Mouse (Mus musculus) brain, embryonic 14.5 days (tissue): Measurements from ENCODE around the gene Nt5c2. TPM values are rescaled to one million over a fixed set of nuclear protein-coding genes. Genes with fewer than 3 reads are reported as not detected.
A peak's percentile ranks its signal among the peaks of the same experiment; 100 is the strongest.

Experiments used
- DNase-seq: peaks from one replicate; pipeline ENCODE4 v3.0.0-alpha.2; 2011; ENCODE audit warnings: low read depth
- CTCF ChIP-seq: fragments of 200-500 bp; IDR thresholded peaks from 2 replicates; pipeline ENCODE4 v1.5.1; 2012; ENCODE audit warnings: inconsistent platforms, mild to moderate bottlenecking, moderate library complexity, borderline replicate concordance; ENCODE audit not compliant: insufficient read depth, insufficient read length; ENCODE audit errors: extremely low read depth
- POLR2A ChIP-seq: fragments of 200-500 bp; IDR thresholded peaks from 2 replicates; pipeline ENCODE4 v1.6.1; 2012; ENCODE audit warnings: mild to moderate bottlenecking, inconsistent platforms, borderline replicate concordance; ENCODE audit not compliant: poor library complexity, insufficient read depth, insufficient read length, severe bottlenecking; ENCODE audit errors: extremely low read depth
- polyA plus RNA-seq: library from polyadenylated mRNA; depleted of rRNA; stranded (reverse); fragments of >200 nt; gene quantifications from 2 replicates; pipeline ENCODE4 v1.2.3, GENCODE M21; 2012

Gene Nt5c2
- polyA plus RNA-seq, 1 experiment, result 49.2 TPM

DNA sequence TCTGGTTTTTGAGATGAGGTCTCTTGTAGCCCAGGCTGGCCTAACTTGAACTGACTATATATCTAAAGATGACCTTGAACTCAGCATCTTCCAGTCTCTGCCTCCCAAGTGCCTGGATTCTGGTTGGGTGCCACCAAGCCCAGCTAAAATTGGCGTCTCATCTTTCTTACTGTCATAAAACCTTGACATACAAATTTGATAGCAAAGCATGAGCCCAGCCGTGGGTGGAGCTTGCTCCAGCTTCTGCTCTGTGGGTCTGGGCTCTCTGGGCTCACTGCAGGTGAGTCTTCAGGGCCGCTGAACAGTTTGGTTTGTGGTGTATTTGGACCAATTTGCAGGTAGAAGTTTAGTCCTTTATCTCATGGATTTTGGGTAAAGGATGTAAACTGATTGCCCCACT is 141.0 kb downstream of the Nt5c2 start:
- DNase-seq, result no peak
- no peak for TF ChIP-seq POLR2A
- no peak for TF ChIP-seq CTCF

DNA sequence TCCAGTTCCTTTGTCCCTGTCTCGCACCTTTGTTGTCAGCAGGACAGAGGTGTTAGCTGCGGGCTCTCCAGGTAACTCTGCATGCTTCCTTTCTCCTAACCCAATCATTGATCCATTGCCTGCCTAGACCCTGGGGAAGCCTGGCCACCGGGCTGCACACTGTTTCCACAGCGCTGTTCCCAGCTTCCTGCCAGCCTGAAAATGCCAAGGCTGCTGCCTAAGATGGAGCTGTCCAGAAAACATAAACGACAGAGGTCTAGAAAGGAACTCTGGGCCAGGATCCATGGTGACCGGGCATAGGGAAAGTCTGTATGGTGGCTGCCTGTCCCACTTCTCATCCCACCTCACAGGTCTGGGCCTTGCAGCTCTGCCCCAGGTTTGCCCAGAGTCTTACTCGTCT is 143.3 kb downstream of the Nt5c2 start:
- no peak for TF ChIP-seq POLR2A
- TF ChIP-seq CTCF, result no peak
- DNase-seq, result no peak

DNA sequence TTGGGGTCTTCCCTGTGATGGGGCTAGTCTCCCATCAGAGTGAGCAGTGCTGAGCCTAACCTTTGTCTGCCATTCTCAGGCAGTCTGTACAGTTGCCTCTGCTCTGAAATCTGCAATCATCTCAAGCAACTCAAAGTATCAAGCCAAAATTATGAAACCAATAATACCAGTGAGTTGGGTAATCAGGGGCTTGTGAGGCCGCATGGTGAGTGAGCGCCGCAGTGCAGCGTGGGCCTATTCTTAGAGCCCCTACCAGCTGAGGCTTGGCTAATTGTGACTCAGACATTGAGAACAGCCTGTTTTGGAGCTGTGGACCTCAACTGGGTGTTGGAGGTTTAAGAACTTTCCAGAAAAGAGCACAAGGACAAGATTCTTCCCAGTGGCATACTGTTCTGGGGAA is 143.9 kb downstream of the Nt5c2 start:
- TF ChIP-seq POLR2A, result no peak
- no peak for TF ChIP-seq CTCF

DNA sequence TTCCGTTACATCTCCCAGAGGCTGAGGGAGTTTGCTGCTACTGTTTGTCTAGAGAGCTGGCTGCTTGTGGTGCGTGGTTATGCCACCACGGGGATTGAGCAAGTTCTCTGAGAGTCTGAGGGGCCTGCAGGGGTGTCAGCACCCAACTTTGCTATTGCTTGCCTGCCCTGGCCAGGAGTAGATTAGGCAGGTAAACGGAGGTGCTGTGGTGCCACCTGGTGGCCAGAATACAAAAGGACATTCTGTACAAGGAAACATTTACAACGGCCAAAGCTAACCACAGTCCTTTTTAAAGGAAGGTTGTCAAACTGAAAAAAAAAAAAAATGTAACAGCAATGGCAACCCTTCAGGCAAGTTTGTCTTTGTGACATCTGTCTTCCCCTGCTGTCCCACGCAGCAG is 145.4 kb downstream of the Nt5c2 start:
- DNase-seq, result peak; percentile 87
- TF ChIP-seq POLR2A (no peak), CTCF (peak; percentile 83; the same call in 1 of the 2 replicates)

More for the DNA sequence above, 143.9 kb downstream of the Nt5c2 start:
- no peak for DNase-seq

DNA sequence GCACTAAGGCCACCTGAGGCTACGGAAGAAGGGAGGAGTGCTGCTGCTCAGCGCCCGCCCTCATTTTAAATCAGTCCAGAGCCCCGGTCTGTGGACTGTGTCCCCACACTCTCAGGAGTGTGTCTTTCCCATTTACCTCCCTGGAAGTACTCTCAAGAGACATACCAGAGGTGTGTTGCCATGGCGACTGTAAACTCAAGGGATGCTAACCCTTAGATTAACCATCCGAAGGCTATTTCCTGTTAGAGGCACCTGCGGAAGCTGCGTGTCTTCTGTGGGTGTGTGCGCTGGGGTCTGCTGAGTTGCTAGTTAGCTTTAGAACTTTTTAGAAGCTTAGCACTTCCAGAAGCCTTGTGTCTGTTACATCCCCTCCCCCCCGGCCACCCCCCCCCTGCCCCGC is 145.9 kb downstream of the Nt5c2 start:
- no peak for TF ChIP-seq POLR2A
- TF ChIP-seq CTCF, result no peak
- DNase-seq, result no peak

DNA sequence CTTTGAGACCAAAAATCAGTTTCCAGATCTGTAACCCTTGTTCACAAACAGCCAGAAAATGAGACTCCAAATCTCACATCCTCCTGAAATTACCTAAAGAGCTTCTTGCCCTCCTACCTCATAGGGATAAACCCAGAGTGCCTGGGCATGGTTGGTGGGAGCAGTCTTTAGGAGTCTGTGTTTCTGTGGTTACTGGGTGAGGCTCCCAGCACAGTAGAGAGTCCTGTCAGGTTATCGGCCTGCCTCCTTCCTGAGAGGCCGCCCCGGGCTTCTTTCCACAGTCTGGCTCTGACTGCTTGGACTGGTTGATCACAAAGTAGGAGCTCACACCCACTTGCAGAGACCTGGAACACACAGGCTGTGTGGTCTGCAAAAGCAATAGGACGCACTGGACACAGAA is 149.6 kb downstream of the Nt5c2 start:
- TF ChIP-seq CTCF, result no peak
- no peak for TF ChIP-seq POLR2A
- DNase-seq, result no peak

DNA sequence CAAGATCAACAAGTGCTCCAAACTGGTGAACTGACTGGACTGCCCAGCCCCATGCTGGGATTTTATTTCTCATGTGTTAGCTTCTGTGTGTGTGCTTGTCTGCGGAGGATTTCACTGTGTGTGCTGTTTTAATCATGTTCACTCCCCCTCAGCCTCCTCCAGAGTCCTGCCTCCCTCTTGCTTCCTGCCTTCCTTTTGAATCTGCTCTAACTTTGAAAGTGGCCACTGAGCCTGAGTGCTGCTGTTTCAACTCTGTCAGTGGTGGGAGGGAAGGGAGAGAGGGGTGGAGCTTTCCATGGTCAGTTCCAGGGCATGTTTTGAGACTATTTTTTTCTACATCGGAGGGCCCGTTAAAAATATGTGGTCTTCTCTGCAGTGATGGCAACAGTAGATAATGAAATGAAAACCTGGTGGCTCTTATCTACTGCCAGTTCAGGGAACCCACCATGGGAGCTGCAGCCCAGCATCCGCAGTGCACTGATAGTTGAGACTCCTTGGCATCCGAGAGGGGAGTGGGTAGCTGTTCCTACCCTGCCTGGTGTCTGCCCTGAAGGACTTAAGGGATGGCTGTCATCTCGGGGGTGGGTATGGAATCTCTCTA is 150.1 kb downstream of the Nt5c2 start:
- no peak for TF ChIP-seq CTCF
- TF ChIP-seq POLR2A, result no peak
- no peak for DNase-seq

DNA sequence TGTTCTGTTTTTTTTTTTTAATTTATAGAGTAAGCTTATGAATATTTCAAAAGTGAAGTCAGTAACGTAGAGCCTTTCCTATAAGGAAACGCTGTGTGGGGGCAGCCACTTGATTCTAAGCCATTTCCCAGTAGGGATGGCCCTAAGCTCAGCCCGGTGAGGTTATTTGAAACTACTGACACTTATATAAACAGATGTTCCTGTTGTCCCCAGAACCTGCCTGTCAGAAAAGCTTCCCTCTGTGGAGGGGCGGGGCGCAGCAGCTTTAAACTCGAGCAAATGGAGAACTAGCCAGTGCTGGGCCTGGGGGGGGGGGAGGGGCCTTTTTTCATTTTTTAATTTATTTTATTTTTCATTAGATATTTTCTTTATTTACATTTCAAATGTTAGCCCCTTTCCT is 150.9 kb downstream of the Nt5c2 start:
- TF ChIP-seq POLR2A (no peak), CTCF (no peak)
- no peak for DNase-seq

DNA sequence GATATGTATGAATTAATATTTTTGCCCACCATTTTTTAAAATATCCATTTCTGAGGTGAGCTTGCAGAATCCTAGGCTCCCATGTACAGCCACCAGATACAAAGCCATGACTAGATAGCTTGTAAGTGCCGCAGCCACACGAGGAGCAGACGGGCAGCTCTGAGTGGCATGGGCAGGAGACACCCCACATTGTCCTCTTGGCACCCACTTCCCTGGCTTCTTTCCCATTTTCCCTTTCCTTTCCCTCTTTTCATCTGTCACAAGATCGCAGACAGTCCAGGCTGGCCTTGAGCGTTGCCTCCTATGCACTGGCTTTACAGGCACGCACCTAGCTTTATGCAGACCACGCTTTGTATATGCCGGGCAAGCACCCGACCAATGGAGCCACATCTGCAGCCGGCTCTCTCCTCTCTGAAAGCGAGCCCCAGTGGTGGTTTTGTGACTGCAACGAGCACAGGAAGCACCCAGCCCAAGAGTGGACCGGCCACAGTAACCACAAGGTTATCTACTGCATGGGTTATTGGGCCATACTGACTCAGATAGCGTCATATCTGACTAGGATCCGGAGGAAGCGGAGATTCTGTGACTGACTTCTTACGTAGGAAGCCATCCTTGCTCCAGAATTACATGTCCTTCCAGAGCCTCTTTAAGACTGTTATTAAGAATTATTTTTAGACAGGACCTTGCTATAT is 151.6 kb downstream of the Nt5c2 start:
- TF ChIP-seq CTCF, result no peak
- TF ChIP-seq POLR2A, result no peak
- no peak for DNase-seq

DNA sequence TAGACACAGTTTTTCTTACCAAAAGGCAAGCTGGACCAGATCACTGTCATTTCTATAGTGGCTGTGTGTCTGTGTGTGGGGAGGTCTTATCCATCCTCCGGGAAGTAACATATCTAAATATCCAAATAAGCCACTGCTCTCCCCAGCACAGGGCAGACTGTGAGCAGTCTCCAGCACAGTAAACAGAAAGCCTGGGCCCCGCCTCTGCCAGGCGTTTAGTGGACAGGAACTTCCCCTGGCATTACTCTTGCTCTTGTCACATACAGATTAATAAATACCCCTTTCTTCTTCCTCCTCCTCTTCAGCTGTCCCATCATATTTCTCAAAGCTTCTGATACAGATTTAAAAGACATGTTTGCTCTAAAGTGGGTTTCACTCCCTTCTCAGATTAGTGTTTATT is 152.4 kb downstream of the Nt5c2 start:
- TF ChIP-seq CTCF, result no peak
- no peak for TF ChIP-seq POLR2A
- DNase-seq, result no peak

DNA sequence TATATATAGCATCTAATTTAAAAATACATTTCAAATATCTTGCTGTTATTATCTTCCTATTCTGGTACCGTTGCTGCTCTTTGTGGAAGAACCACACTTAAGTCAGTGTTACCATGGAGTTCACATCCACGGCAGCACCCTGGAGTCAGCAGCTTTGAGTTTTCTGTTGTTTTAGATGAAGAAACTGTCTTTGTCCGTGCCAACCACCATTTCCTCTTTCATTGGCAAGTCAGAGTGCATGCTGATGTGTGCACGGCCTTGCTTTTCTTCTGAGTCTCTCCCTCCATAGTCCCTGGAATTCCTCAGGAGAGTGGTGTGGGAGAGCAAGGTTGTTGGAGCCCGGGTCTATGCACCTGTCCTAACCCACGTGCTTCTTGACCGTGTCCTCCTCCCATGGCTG is 156.8 kb downstream of the Nt5c2 start:
- TF ChIP-seq CTCF (no peak), POLR2A (no peak)
- no peak for DNase-seq
